10 mouse cellular contexts compared by ENCODE assay signal in genomic region chr9:113719063-113719462, GRCm38 (mm10). TPM values are rescaled to one million over a fixed set of nuclear protein-coding genes. Genes with fewer than 3 reads are reported as not detected.
DNase-seq lines count a peak whose midpoint lies in the region; ATAC-seq and TF ChIP-seq lines count a peak whose summit lies in the region.
"Had no signal": no experiment of that assay in that cellular context is flagged by ENCODE, and none has a peak within 500 bp of the region (broad histone marks: within the 10 kb centered on the region; RNA-seq: fewer than 3 reads in every experiment).

No protein-coding gene starts in this region.

- no peak overlapping the region for H3K27ac ChIP-seq in hindbrain, embryonic 11.5 days (ENCODE audit: low read depth, low read length)
- H3K27ac ChIP-seq in hindbrain, embryonic 13.5 days, result no peak overlapping the region
- no peak overlapping the region for H3K27ac ChIP-seq in heart, postnatal 0 days (ENCODE audit: low read depth)
- no peak overlapping the region for H3K27ac ChIP-seq in liver, postnatal 0 days (ENCODE audit: low read depth)
- H3K27ac ChIP-seq: embryonic facial prominence, embryonic 13.5 days; liver, embryonic 15.5 days had no signal

- no peaks in the 10 kb centered on the region for H3K79me3 ChIP-seq in C2C12 (ENCODE audit: low read depth)

- no peaks in the 10 kb centered on the region for H3K79me2 ChIP-seq in C2C12 (ENCODE audit: control insufficient read depth, insufficient read depth)

- H3K4me1 ChIP-seq in hindbrain, embryonic 11.5 days (replicated peaks; ENCODE audit: control insufficient read depth, insufficient read depth, low read length), result no peaks in the 10 kb centered on the region
- H3K4me1 ChIP-seq in hindbrain, embryonic 13.5 days (replicated peaks), result no peaks in the 10 kb centered on the region
- H3K4me1 ChIP-seq in heart, postnatal 0 days (ENCODE audit: control insufficient read depth, insufficient read depth), result no peaks in the 10 kb centered on the region
- H3K4me1 ChIP-seq in liver, postnatal 0 days (ENCODE audit: insufficient read depth), result no peaks in the 10 kb centered on the region
- H3K4me1 ChIP-seq: embryonic facial prominence, embryonic 13.5 days; liver, embryonic 15.5 days had no signal

- H3K4me3 ChIP-seq in hindbrain, embryonic 11.5 days (ENCODE audit: low read depth, low read length), result no peak overlapping the region
- H3K4me3 ChIP-seq in hindbrain, embryonic 13.5 days, result no peak overlapping the region
- no peak overlapping the region for H3K4me3 ChIP-seq in C2C12 (ENCODE audit: insufficient read depth, poor library complexity, severe bottlenecking)
- no peak overlapping the region for H3K4me3 ChIP-seq in heart, postnatal 0 days (ENCODE audit: low read depth, low read length)
- H3K4me3 ChIP-seq in liver, postnatal 0 days (ENCODE audit: low read depth, low read length), result no peak overlapping the region
- H3K4me3 ChIP-seq: embryonic facial prominence, embryonic 13.5 days; liver, embryonic 15.5 days had no signal

- peak; percentile 41 for DNase-seq in hindbrain, embryonic 11.5 days (ENCODE audit: low spot score)
- DNase-seq in Patski (ENCODE audit: low read depth, low spot score), result no peak
- DNase-seq in heart, postnatal 0 days (ENCODE audit: low spot score), result peak; percentile 42
- no peak for DNase-seq in liver, postnatal 0 days
- no peak for DNase-seq in ovary, postnatal 14 days (ENCODE audit: low spot score)

- H3K9ac ChIP-seq in hindbrain, embryonic 11.5 days (ENCODE audit: low read depth, low read length), result no peak overlapping the region
- no peak overlapping the region for H3K9ac ChIP-seq in hindbrain, embryonic 13.5 days
- no peak overlapping the region for H3K9ac ChIP-seq in heart, postnatal 0 days (replicated peaks; ENCODE audit: low read depth, low read length)
- no peak overlapping the region for H3K9ac ChIP-seq in liver, postnatal 0 days (replicated peaks)
- H3K9ac ChIP-seq: embryonic facial prominence, embryonic 13.5 days; liver, embryonic 15.5 days had no signal

- CTCF ChIA-PET in Patski (lab: Charles Lee), result interaction anchor here (1.4 to 2.2 kb wide), 2 partner anchors 9 to 13 kb away, joined by 3 to 7 read pairs; no protein-coding TSS in a partner anchor

- no peak for TF ChIP-seq EP300 in heart, postnatal 0 days (IDR thresholded peaks at IDR 0.05; ENCODE audit: low read depth)
- no peak for TF ChIP-seq EP300 in liver, postnatal 0 days (IDR thresholded peaks at IDR 0.05; ENCODE audit: low read depth)

- H3ac ChIP-seq in C2C12 (ENCODE audit: control insufficient read depth, insufficient read length, low read depth), result no peak overlapping the region

- 37% methylated on average over 5 of the region's 5 CpGs for WGBS in hindbrain, embryonic 11.5 days
- 41% methylated on average over 5 of the region's 5 CpGs for WGBS in hindbrain, embryonic 13.5 days
- 39% methylated on average over 5 of the region's 5 CpGs for WGBS in heart, postnatal 0 days
- 51% methylated on average over 5 of the region's 5 CpGs for WGBS in liver, postnatal 0 days (ENCODE audit: insufficient replicate concordance)

- H3K36me3 ChIP-seq in hindbrain, embryonic 11.5 days (ENCODE audit: control insufficient read depth, insufficient read depth, low read length), result no peaks in the 10 kb centered on the region
- H3K36me3 ChIP-seq in hindbrain, embryonic 13.5 days, result no peaks in the 10 kb centered on the region
- no peaks in the 10 kb centered on the region for H3K36me3 ChIP-seq in C2C12 (ENCODE audit: control insufficient read depth, insufficient read depth)
- no peaks in the 10 kb centered on the region for H3K36me3 ChIP-seq in heart, postnatal 0 days (replicated peaks; ENCODE audit: control insufficient read depth, insufficient read depth, low read length)
- no peaks in the 10 kb centered on the region for H3K36me3 ChIP-seq in liver, postnatal 0 days (replicated peaks; ENCODE audit: insufficient read depth, low read length)
- H3K36me3 ChIP-seq: embryonic facial prominence, embryonic 13.5 days; liver, embryonic 15.5 days had no signal

- no peaks in the 10 kb centered on the region for H3K27me3 ChIP-seq in hindbrain, embryonic 11.5 days (ENCODE audit: control insufficient read depth, insufficient read depth, low read length)
- 0 out of 2 replicates have a peak, but pooled peaks cover 3% of the 10 kb centered on the region for H3K27me3 ChIP-seq in hindbrain, embryonic 13.5 days
- H3K27me3 ChIP-seq in C2C12 (ENCODE audit: control insufficient read depth, insufficient read depth, insufficient read length) (no peaks in the 10 kb centered on the region), Patski (no peaks in the 10 kb centered on the region)
- H3K27me3 ChIP-seq in heart, postnatal 0 days (ENCODE audit: control insufficient read depth, insufficient read depth, low read length), result no peaks in the 10 kb centered on the region
- H3K27me3 ChIP-seq in liver, postnatal 0 days (ENCODE audit: insufficient read depth, low read length), result no peaks in the 10 kb centered on the region
- H3K27me3 ChIP-seq: embryonic facial prominence, embryonic 13.5 days; liver, embryonic 15.5 days had no signal

- in situ Hi-C loops in Patski (cut with MboI; ENCODE audit: low pct_unique_long_range_greater_than_20kb), result no loop called here

- no peak for ATAC-seq in hindbrain, embryonic 11.5 days (ENCODE audit: low FRiP score)
- ATAC-seq in hindbrain, embryonic 13.5 days (ENCODE audit: low FRiP score), result no peak
- ATAC-seq in Patski, result peak; percentile 71
- no peak for ATAC-seq in heart, postnatal 0 days (ENCODE audit: insufficient read depth, low read depth)
- ATAC-seq in liver, postnatal 0 days, result no peak
- no peak for ATAC-seq in activated CD4-positive, CD25-positive, alpha-beta regulatory T cell, adult 4 months

- H3K9me3 ChIP-seq in hindbrain, embryonic 11.5 days (ENCODE audit: control insufficient read depth, low read length), result no peaks in the 10 kb centered on the region
- no peaks in the 10 kb centered on the region for H3K9me3 ChIP-seq in hindbrain, embryonic 13.5 days
- no peaks in the 10 kb centered on the region for H3K9me3 ChIP-seq in heart, postnatal 0 days (replicated peaks; ENCODE audit: control insufficient read depth, low read length)
- H3K9me3 ChIP-seq in liver, postnatal 0 days (ENCODE audit: low read length), result no peaks in the 10 kb centered on the region
- H3K9me3 ChIP-seq: embryonic facial prominence, embryonic 13.5 days; liver, embryonic 15.5 days had no signal

- no peak overlapping the region for H3K4me2 ChIP-seq in hindbrain, embryonic 11.5 days (replicated peaks; ENCODE audit: low read depth, low read length)
- H3K4me2 ChIP-seq in hindbrain, embryonic 13.5 days, result no peak overlapping the region
- no peak overlapping the region for H3K4me2 ChIP-seq in heart, postnatal 0 days (ENCODE audit: low read depth, low read length)
- H3K4me2 ChIP-seq in liver, postnatal 0 days (ENCODE audit: low read depth, low read length), result no peak overlapping the region
- H3K4me2 ChIP-seq: embryonic facial prominence, embryonic 13.5 days; liver, embryonic 15.5 days had no signal

- TF ChIP-seq CTCF in C2C12 (IDR thresholded peaks at IDR 0.05; ENCODE audit: control insufficient read depth, insufficient read depth, insufficient read length) (peak; percentile 12), Patski (IDR thresholded peaks at IDR 0.05) (peak; percentile 73)
- peak; percentile 75 for TF ChIP-seq CTCF in heart, postnatal 0 days (IDR thresholded peaks at IDR 0.05; ENCODE audit: low read depth)
- TF ChIP-seq CTCF in liver, postnatal 0 days (IDR thresholded peaks at IDR 0.05; ENCODE audit: low read depth), result peak; percentile 69

- POLR2A ChIA-PET in Patski (lab: Charles Lee), result interaction anchor here (0.7 kb wide), 1 partner anchor 869 kb away, joined by 4 read pairs; no protein-coding TSS in a partner anchor

TF ChIP-seq in C2C12, 6 proteins besides CTCF, POLR2A, EP300 and RAD21:
- TF ChIP-seq MAX (IDR thresholded peaks at IDR 0.05) (no peak), MYOG (IDR thresholded peaks at IDR 0.05; ENCODE audit: control insufficient read depth, extremely low read depth, insufficient read length) (no peak), USF1 (IDR thresholded peaks at IDR 0.05; ENCODE audit: low read depth) (no peak)

RNA-seq across cellular contexts. Expression of gene Pdcd6ip, which starts 11.0 kb away (rescaled TPM):
- polyA plus RNA-seq in hindbrain, embryonic 11.5 days (2014; fragmentation: Nextera tagmentation; extraction: Ambion mirVana), result 48.7 and 50.9 TPM in 2 replicates
- 38.6 and 41.9 TPM in 2 replicates for polyA plus RNA-seq in hindbrain, embryonic 13.5 days (2015; fragmentation: Nextera tagmentation; extraction: Ambion mirVana)
- polyA plus RNA-seq in C2C12 (2012; fragmentation: generic; extraction: Trizol), result 62.5 TPM
- 186 TPM for polyA plus RNA-seq in Patski (2021)
- 38.4 and 44.2 TPM in 2 replicates for total RNA-seq in heart, postnatal 0 days (2014; rRNA removed; ENCODE audit: low replicate concordance)
- polyA plus RNA-seq in heart, postnatal 0 days (2015; fragmentation: Nextera tagmentation; extraction: Ambion mirVana), result 38.3 and 38.4 TPM in 2 replicates
- 25.4 and 26.8 TPM in 2 replicates for polyA plus RNA-seq in liver, postnatal 0 days (2015; fragmentation: Nextera tagmentation; extraction: Ambion mirVana)
- 10 to 100 TPM; 50.2 to 55.5 TPM for polyA plus RNA-seq in activated CD4-positive, CD25-positive, alpha-beta regulatory T cell, adult 4 months (2017; shearing (Covaris generic))

RNA-seq across cellular contexts. Expression of gene Clasp2, which starts 22.2 kb away (rescaled TPM):
- polyA plus RNA-seq in hindbrain, embryonic 11.5 days (2014; fragmentation: Nextera tagmentation; extraction: Ambion mirVana), result 53.0 and 57.9 TPM in 2 replicates
- 113 and 117 TPM in 2 replicates for polyA plus RNA-seq in hindbrain, embryonic 13.5 days (2015; fragmentation: Nextera tagmentation; extraction: Ambion mirVana)
- 8.8 TPM for polyA plus RNA-seq in C2C12 (2012; fragmentation: generic; extraction: Trizol)
- polyA plus RNA-seq in Patski (2021), result 26.9 TPM
- 39.7 and 46.0 TPM in 2 replicates for total RNA-seq in heart, postnatal 0 days (2014; rRNA removed; ENCODE audit: low replicate concordance)
- polyA plus RNA-seq in heart, postnatal 0 days (2015; fragmentation: Nextera tagmentation; extraction: Ambion mirVana), result 15.4 and 15.8 TPM in 2 replicates
- 3.9 and 4.9 TPM in 2 replicates for polyA plus RNA-seq in liver, postnatal 0 days (2015; fragmentation: Nextera tagmentation; extraction: Ambion mirVana)
- polyA plus RNA-seq in activated CD4-positive, CD25-positive, alpha-beta regulatory T cell, adult 4 months (2017; shearing (Covaris generic)), result 10 to 100 TPM in 1 of 2 experiments, 1 to 10 TPM in 1; 8.5 to 10.3 TPM

Comparison
In these comparisons a context has a peak if more than half of its experiments do, and no peak if none do; other contexts are left out.
1. DNase-seq: peak in hindbrain, embryonic 11.5 days (single experiment) and heart, postnatal 0 days (single experiment); none in Patski (single experiment), liver, postnatal 0 days (single experiment) and ovary, postnatal 14 days (single experiment).
2. CTCF ChIP-seq: peak in every context shown above with its lines; median percentile 75 in heart, postnatal 0 days; 73 in Patski; 69 in liver, postnatal 0 days; 12 in C2C12.